In the genomic region with DNA sequence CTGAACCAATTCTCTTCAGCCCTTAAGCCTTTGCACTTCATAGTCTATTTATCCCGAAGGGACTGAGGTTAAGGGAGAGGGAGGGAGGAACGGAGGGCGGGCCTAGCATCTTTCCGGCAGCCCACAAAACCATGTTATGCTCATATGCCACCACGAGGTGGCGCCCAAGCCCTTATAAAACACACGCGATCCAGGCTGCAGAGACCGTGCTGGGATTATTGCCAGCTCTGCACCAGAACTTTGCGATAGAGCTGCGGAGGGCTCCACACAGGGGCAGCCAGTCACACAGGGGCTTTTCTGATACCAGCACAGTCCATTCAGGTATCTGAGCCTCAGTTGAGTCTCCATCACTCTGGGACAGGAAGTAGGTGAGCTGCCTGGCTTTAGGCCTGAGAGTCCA, we compare ENCODE assay signal across 8 mouse cellular contexts. TPM values are rescaled to one million over a fixed set of nuclear protein-coding genes. Genes with fewer than 3 reads are reported as not detected.
DNase-seq lines count a peak whose midpoint lies in the region; ATAC-seq and TF ChIP-seq lines count a peak whose summit lies in the region.

No protein-coding gene starts in this region.

- no peak overlapping the region for H3K4me2 ChIP-seq in hindbrain, embryonic 12.5 days (replicated peaks)
- H3K4me2 ChIP-seq in intestine, postnatal 0 days (replicated peaks; ENCODE audit: low read depth), result no peak overlapping the region
- H3K4me2 ChIP-seq in myocyte (ENCODE audit: low read depth), result peak overlapping the region; percentile 14

- no peak overlapping the region for H3K9ac ChIP-seq in hindbrain, embryonic 12.5 days
- no peak overlapping the region for H3K9ac ChIP-seq in intestine, postnatal 0 days (ENCODE audit: low read depth, low read length)

- 2% methylated on average over 11 of the region's 11 CpGs for WGBS in hindbrain, embryonic 10.5 days
- 3% methylated on average over 11 of the region's 11 CpGs for WGBS in hindbrain, embryonic 12.5 days
- 2% methylated on average over 11 of the region's 11 CpGs for whole genome bisulfite sequencing in intestine, postnatal 0 days
- WGBS in limb, embryonic 10.5 days, result 1% methylated on average over 11 of the region's 11 CpGs

- DNase-seq in hindbrain, embryonic 10.5 days (ENCODE audit: low spot score), result peak; percentile 88
- peak; percentile 83 to 89 for DNase-seq in gastrocnemius, adult 8-10 months (ENCODE audit: low spot score in 2 of 2)
- DNase-seq in limb, embryonic 10.5 days (ENCODE audit: low spot score), result peak; percentile 94
- peak; percentile 68 to 77 for DNase-seq in spleen, postnatal 36 days (ENCODE audit: low spot score in 2 of 2)

- peaks cover 31% of the 10 kb centered on the region for H3K27me3 ChIP-seq in hindbrain, embryonic 10.5 days (ENCODE audit: insufficient read depth, poor library complexity, severe bottlenecking)
- H3K27me3 ChIP-seq in hindbrain, embryonic 12.5 days, result peaks cover 17% of the 10 kb centered on the region
- H3K27me3 ChIP-seq in intestine, postnatal 0 days (replicated peaks; ENCODE audit: control insufficient read depth, insufficient read depth, low read length), result peaks cover 4% of the 10 kb centered on the region; the same call in 1 of the 2 replicates
- H3K27me3 ChIP-seq in limb, embryonic 10.5 days (ENCODE audit: low read depth, poor library complexity, severe bottlenecking), result peaks cover 35% of the 10 kb centered on the region
- peaks cover 10% of the 10 kb centered on the region for H3K27me3 ChIP-seq in myocyte (ENCODE audit: control insufficient read depth, insufficient read depth, insufficient read length)

- ATAC-seq in hindbrain, embryonic 12.5 days (ENCODE audit: low FRiP score), result no peak
- peak; percentile 77 for ATAC-seq in common myeloid progenitor, adult 5-6 weeks (replicated peaks; ENCODE audit: low read depth, poor library complexity, severe bottlenecking)
- no peak for ATAC-seq in intestine, postnatal 0 days

- TF ChIP-seq CTCF in intestine, postnatal 0 days (IDR thresholded peaks at IDR 0.05; ENCODE audit: low read depth), result peak; percentile 92

- H3K9me3 ChIP-seq in hindbrain, embryonic 10.5 days, result no peaks in the 10 kb centered on the region
- H3K9me3 ChIP-seq in hindbrain, embryonic 12.5 days (replicated peaks), result no peaks in the 10 kb centered on the region
- H3K9me3 ChIP-seq in intestine, postnatal 0 days (ENCODE audit: control insufficient read depth), result no peaks in the 10 kb centered on the region
- H3K9me3 ChIP-seq in limb, embryonic 10.5 days (replicated peaks), result no peaks in the 10 kb centered on the region

- H3ac ChIP-seq in myocyte (ENCODE audit: control insufficient read depth, insufficient read length), result no peak overlapping the region

- no peaks in the 10 kb centered on the region for H3K79me2 ChIP-seq in myocyte (ENCODE audit: control insufficient read depth, insufficient read depth)

- H3K36me3 ChIP-seq in hindbrain, embryonic 10.5 days, result no peaks in the 10 kb centered on the region
- H3K36me3 ChIP-seq in hindbrain, embryonic 12.5 days, result no peaks in the 10 kb centered on the region
- no peaks in the 10 kb centered on the region for H3K36me3 ChIP-seq in intestine, postnatal 0 days (ENCODE audit: control insufficient read depth, insufficient read depth)
- no peaks in the 10 kb centered on the region for H3K36me3 ChIP-seq in limb, embryonic 10.5 days
- no peaks in the 10 kb centered on the region for H3K36me3 ChIP-seq in myocyte (ENCODE audit: control insufficient read depth, insufficient read depth)

- no peak for TF ChIP-seq POLR2A in myocyte (IDR thresholded peaks at IDR 0.05; ENCODE audit: insufficient read length, low read depth)

- H3K27ac ChIP-seq in hindbrain, embryonic 10.5 days, result no peak overlapping the region
- H3K27ac ChIP-seq in hindbrain, embryonic 12.5 days, result no peak overlapping the region
- H3K27ac ChIP-seq in intestine, postnatal 0 days (ENCODE audit: low read depth, low read length), result no peak overlapping the region
- 0 out of 2 replicates have a peak overlapping the region, but pooled peaks have one; percentile 26 for H3K27ac ChIP-seq in limb, embryonic 10.5 days

- H3K4me1 ChIP-seq in hindbrain, embryonic 10.5 days (replicated peaks), result peaks cover 30% of the 10 kb centered on the region
- peaks cover 7% of the 10 kb centered on the region for H3K4me1 ChIP-seq in hindbrain, embryonic 12.5 days
- 0 out of 2 replicates have a peak, but pooled peaks cover 2% of the 10 kb centered on the region for H3K4me1 ChIP-seq in intestine, postnatal 0 days (replicated peaks; ENCODE audit: control insufficient read depth, insufficient read depth, low read length)
- peaks cover 31% of the 10 kb centered on the region for H3K4me1 ChIP-seq in limb, embryonic 10.5 days

- H3K4me3 ChIP-seq in hindbrain, embryonic 10.5 days, result no peak overlapping the region
- H3K4me3 ChIP-seq in hindbrain, embryonic 12.5 days, result no peak overlapping the region
- no peak overlapping the region for H3K4me3 ChIP-seq in intestine, postnatal 0 days (ENCODE audit: low read depth, low read length)
- H3K4me3 ChIP-seq in limb, embryonic 10.5 days, result no peak overlapping the region
- H3K4me3 ChIP-seq in myocyte, result no peak overlapping the region

TF ChIP-seq in myocyte, 11 proteins besides CTCF, POLR2A, EP300 and RAD21:
- TF ChIP-seq REST (IDR thresholded peaks at IDR 0.05; ENCODE audit: insufficient read depth, insufficient read length) (no peak), SRF (IDR thresholded peaks at IDR 0.05; ENCODE audit: control insufficient read depth, insufficient read length, low read depth) (no peak)

RNA-seq across cellular contexts. Expression of gene Cd82, which starts 12.1 kb away (rescaled TPM):
- 6.2 and 10.3 TPM in 2 replicates for polyA plus RNA-seq in hindbrain, embryonic 10.5 days (2016; fragmentation: Nextera tagmentation; extraction: Ambion mirVana)
- polyA plus RNA-seq in hindbrain, embryonic 12.5 days (2016; fragmentation: Nextera tagmentation; extraction: Ambion mirVana), result 13.2 and 15.4 TPM in 2 replicates
- 42.9 and 43.7 TPM in 2 replicates for total RNA-seq in common myeloid progenitor, adult 5-6 weeks (2017)
- 10 to 100 TPM in 1 of 4 experiments, 1 to 10 TPM in 3; 7.6 to 10.1 (median 9.8) TPM for total RNA-seq in gastrocnemius, adult 8-10 months (2022)
- polyA plus RNA-seq in intestine, postnatal 0 days (2015; fragmentation: Nextera tagmentation; extraction: Ambion mirVana), result 184 and 199 TPM in 2 replicates
- 4.1 and 7.2 TPM in 2 replicates for polyA plus RNA-seq in limb, embryonic 10.5 days (2016; fragmentation: Nextera tagmentation; extraction: Ambion mirVana)
- 411 TPM for polyA plus RNA-seq in myocyte (2012; fragmentation: generic; extraction: Trizol)

Comparison
In these comparisons a context has a peak if more than half of its experiments do, and no peak if none do; other contexts are left out.
1. RNA of gene Cd82, which starts 12.1 kb away (polyA plus RNA-seq): 411 TPM in myocyte (single experiment) and 184 to 199 TPM in intestine, postnatal 0 days; 13.2 to 15.4 TPM in hindbrain, embryonic 12.5 days, 6.2 to 10.3 TPM in hindbrain, embryonic 10.5 days and 4.1 to 7.2 TPM in limb, embryonic 10.5 days; every median in the first group is over 10 times any median in the second.
2. Peak in every context shown above with its lines, with median percentiles within 50 percentile points of each other: DNase-seq.